Mouse (Mus musculus): ENCODE measurements at regions not wholly inside any gene's neighbourhood (a gene's known extent, or its start where the extent isn't known, plus 50 kb on each side); places are given as distances from the start of the nearest gene placed in this dataset.
A peak's percentile ranks its signal among the peaks of the same experiment; 100 is the strongest.

DNA sequence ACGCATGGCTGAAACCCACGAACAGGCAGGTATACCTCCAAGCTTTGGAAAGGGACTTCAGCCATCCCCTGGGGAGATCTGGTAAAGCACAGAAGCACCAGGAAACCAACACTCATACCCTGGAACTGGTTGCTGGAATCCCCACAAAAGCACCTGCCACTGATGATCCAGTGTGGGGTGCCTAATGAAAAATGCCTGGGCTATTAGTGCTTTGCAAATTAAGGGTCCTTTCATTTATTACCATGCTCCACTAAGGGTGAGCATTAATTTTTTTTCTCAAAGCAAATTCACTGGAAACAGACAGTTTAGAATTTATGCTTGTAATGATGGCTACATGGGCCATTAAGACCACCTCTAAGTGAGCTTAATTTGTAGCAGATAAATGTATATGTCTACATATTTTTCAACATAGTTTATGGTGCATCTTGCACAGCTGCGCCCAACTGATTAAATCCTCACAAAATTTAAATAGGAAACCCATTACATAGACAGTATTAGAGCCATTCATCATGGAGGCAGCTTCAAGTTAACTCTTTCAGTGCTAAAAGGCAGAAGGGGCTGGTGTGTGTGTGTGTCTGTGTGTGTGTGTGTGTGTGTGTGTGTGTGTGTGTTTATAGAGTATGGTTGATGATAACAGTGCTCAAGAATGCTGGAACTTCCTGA lies 201.8 kb downstream of the Cbln1 start:
- 85% methylated on average over 3 of the region's 3 CpGs for WGBS
- Histone ChIP-seq H3K4me1 (no peaks in the 10 kb centered on the region), H3K36me3 (ENCODE audit: poor library complexity, severe bottlenecking) (no peaks in the 10 kb centered on the region), H3K4me2 (no peak overlapping the region), H3K9me3 (replicated peaks) (no peaks in the 10 kb centered on the region), H3K9ac (no peak overlapping the region), H3K27ac (no peak overlapping the region), H3K27me3 (no peaks in the 10 kb centered on the region), H3K4me3 (no peak overlapping the region)
- ATAC-seq, result no peak

DNA sequence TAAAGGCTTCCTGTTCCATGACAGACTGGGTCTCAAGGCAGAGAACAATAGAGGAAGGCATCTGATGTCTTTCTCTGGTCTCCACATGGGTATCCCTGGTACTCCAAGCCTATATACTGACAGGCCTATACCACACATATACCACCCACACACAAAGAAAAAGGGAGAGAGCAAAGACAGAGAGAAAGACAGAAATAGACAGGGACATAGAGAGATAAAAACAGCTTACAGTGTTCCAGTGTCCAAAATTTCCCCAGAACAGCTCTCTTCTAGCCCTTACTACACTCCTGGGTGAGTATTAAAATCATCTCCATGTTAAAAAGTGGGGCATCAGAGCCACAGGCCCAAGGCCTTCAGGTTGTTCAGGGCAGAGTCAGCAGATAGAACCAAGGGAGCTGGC lies 204.2 kb downstream of the Cbln1 start:
- H3K4me2 ChIP-seq, result no peak overlapping the region

DNA sequence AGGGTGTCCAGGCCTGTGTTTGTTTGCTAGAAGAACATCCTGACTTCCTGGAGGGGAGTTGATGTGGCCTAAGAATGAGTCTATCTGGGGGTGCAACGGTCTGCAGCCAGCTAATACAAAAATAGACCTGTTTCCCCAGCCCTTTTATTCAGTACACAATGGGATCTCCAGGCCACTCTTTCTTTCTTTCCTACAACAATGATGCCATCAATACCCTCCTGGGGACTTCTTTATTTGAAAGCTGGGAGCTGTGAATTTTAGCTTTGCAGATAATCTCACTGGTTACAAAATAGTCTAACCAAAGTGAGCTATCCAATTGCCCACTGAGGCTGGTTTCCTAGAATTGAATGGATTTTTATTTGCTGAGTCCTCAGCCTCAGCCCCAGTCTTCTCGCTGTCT lies 207.4 kb downstream of the Cbln1 start:
- no peaks in the 10 kb centered on the region for H3K4me1 ChIP-seq
- H3K27ac ChIP-seq, result no peak overlapping the region
- no peaks in the 10 kb centered on the region for H3K9me3 ChIP-seq (replicated peaks)
- ATAC-seq, result no peak
- H3K9ac ChIP-seq, result no peak overlapping the region
- no peak overlapping the region for H3K4me2 ChIP-seq
- H3K27me3 ChIP-seq, result no peaks in the 10 kb centered on the region
- 4% methylated on average over 2 of the region's 2 CpGs for WGBS
- no peaks in the 10 kb centered on the region for H3K36me3 ChIP-seq (ENCODE audit: poor library complexity, severe bottlenecking)
- no peak overlapping the region for H3K4me3 ChIP-seq

More for the DNA sequence above, 204.2 kb downstream of the Cbln1 start:
- ATAC-seq, result no peak
- H3K9ac ChIP-seq, result no peak overlapping the region
- no peak overlapping the region for H3K27ac ChIP-seq
- H3K36me3 ChIP-seq (ENCODE audit: poor library complexity, severe bottlenecking), result no peaks in the 10 kb centered on the region
- H3K4me1 ChIP-seq, result no peaks in the 10 kb centered on the region
- H3K27me3 ChIP-seq, result no peaks in the 10 kb centered on the region
- H3K4me3 ChIP-seq, result no peak overlapping the region
- no peaks in the 10 kb centered on the region for H3K9me3 ChIP-seq (replicated peaks)

DNA sequence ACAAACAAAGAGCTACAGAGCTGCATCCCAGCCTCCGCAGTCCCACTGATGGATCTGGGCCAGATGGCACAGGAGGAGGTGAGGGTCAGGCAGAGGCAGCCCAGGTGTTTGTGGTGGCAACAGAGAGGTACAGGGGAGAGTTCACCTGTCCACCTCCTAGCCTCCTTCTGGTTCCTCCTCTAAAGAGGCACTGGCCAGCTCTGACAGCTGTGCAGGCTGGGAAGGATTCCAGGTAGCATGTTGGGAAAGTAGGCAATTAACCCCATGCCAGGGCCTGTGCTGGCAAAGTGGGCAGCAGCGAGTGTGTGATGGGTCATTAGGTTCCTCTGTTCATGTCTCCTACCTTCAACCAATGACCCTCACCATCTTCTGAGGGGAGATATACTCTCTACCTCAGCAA lies 212.1 kb downstream of the Cbln1 start:
- Histone ChIP-seq H3K4me1 (no peaks in the 10 kb centered on the region), H3K27ac (no peak overlapping the region), H3K9me3 (replicated peaks) (0 out of 2 replicates have a peak, but pooled peaks cover 4% of the 10 kb centered on the region), H3K36me3 (ENCODE audit: poor library complexity, severe bottlenecking) (no peaks in the 10 kb centered on the region), H3K4me2 (no peak overlapping the region), H3K4me3 (no peak overlapping the region), H3K9ac (no peak overlapping the region), H3K27me3 (no peaks in the 10 kb centered on the region)
- no peak for ATAC-seq
- 91% methylated on average over 2 of the region's 2 CpGs for WGBS

DNA sequence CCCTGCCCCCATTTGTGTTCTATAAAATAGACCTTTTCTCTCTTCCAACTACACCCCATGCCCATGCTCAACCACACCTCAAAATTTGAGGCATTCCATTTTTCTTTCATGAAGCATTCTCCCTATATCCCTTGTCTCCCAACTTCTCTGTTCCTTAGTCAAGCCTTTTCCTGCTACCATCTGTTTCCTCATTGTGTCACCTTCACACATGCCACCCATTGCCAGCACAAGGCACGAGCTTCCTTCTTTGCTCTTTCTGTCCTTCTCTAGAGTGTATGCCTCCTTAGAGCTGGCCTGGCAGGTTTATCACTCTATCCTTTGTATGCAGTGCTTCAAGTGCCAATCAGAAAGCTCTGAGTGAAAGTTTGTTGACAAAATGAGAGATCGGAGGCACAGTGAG lies 229.7 kb downstream of the Cbln1 start:
- no peaks in the 10 kb centered on the region for H3K9me3 ChIP-seq (replicated peaks)
- no peak overlapping the region for H3K27ac ChIP-seq
- H3K27me3 ChIP-seq, result no peaks in the 10 kb centered on the region
- no peak overlapping the region for H3K4me2 ChIP-seq
- H3K4me1 ChIP-seq, result peaks cover 4% of the 10 kb centered on the region; the same call in 1 of the 2 replicates
- H3K9ac ChIP-seq, result no peak overlapping the region
- H3K36me3 ChIP-seq (ENCODE audit: poor library complexity, severe bottlenecking), result no peaks in the 10 kb centered on the region
- 76% methylated on average over 2 of the region's 2 CpGs for WGBS
- no peak for ATAC-seq
- H3K4me3 ChIP-seq, result no peak overlapping the region

DNA sequence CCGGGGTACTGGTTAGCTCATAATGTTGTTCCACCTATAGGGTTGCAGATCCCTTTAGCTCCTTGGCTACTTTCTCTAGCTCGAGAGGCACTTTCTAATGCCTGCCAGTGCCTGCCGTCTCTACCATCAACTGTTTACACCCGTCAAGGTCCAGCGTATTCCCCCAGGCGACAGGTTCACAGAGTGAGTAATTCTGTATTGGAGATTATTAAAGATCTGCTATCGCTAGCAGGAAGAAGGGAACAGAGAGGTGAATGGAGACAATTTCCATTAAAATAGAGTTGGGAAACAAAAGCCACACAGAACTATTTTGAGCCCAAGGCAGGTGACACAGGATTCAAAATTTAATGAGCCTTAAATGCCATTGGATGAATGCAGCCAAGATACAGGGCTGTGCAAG lies 235.2 kb downstream of the Cbln1 start:
- peak; percentile 17; the same call in 1 of the 2 replicates for ATAC-seq
- H3K27ac ChIP-seq, result no peak overlapping the region
- H3K4me3 ChIP-seq, result no peak overlapping the region
- WGBS, result 18% methylated on average over 7 of the region's 7 CpGs
- no peak overlapping the region for H3K9ac ChIP-seq
- peaks cover 55% of the 10 kb centered on the region for H3K4me1 ChIP-seq
- no peak overlapping the region for H3K4me2 ChIP-seq
- no peaks in the 10 kb centered on the region for H3K27me3 ChIP-seq
- H3K9me3 ChIP-seq (replicated peaks), result no peaks in the 10 kb centered on the region
- H3K36me3 ChIP-seq (ENCODE audit: poor library complexity, severe bottlenecking), result no peaks in the 10 kb centered on the region

DNA sequence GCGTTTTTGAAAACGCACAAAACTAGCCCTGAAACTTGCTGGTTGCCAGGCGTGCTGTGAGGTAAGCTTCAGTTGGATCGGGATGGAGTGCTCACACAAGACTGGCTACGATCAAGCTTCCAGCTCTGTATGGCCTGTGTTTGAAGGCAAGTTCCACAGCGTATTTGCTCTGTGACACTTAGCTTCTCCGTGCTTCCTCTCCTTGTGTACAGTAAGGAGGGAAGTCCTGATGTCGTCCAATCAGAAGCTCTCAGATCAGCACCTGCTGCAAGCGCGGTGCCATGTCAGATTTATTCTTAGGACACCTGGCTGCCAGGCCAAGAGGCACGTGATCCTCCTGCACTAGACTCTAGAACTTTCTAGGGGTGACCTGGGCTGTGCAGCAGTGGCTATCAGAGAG lies 236.0 kb downstream of the Cbln1 start:
- Histone ChIP-seq H3K27me3 (no peaks in the 10 kb centered on the region), H3K27ac (no peak overlapping the region), H3K4me2 (no peak overlapping the region), H3K36me3 (ENCODE audit: poor library complexity, severe bottlenecking) (no peaks in the 10 kb centered on the region), H3K4me3 (no peak overlapping the region), H3K9ac (no peak overlapping the region), H3K4me1 (peaks cover 62% of the 10 kb centered on the region), H3K9me3 (replicated peaks) (no peaks in the 10 kb centered on the region)
- no peak for ATAC-seq
- WGBS, result 87% methylated on average over 11 of the region's 11 CpGs

DNA sequence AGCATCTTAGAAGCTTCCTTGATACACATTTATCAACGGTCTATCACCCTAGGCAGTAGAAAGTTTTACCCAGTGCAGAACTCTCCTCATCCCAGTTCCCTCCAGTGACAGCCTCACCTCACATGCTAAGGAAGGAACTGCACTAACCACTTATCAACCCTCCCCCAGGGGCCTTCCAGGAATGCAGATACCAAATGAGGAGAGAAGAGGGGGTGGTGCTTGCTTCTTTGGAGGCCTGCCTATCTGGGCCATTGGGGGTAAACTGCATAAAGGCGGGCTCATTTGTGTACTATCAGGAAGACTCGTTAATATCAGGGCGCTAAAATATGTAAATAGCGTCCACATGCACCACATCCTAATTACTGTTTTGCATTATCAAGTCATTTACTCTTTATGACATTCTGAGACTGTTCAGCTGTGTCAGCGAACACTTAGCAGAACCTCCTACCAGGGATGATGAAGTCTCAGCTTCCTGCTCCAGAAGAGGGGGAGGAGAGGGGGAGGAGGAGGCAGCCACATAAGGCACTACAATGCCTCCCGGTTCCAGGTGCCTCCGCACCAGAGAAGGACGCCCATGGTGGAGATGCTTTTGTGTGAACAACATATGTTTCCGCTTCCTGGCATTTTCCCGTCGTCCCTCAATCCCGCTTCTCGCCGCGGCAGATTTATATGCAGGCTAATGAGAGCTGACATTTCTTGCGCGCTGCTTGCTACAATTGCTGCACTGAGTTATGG lies 236.9 kb downstream of the Cbln1 start:
- Histone ChIP-seq H3K27ac (peak overlapping the region; percentile 32), H3K9me3 (replicated peaks) (no peaks in the 10 kb centered on the region), H3K27me3 (no peaks in the 10 kb centered on the region), H3K4me3 (no peak overlapping the region), H3K9ac (no peak overlapping the region), H3K4me1 (peaks cover 72% of the 10 kb centered on the region), H3K36me3 (ENCODE audit: poor library complexity, severe bottlenecking) (no peaks in the 10 kb centered on the region), H3K4me2 (peak overlapping the region; percentile 42)
- ATAC-seq, result peak; percentile 58
- WGBS, result 38% methylated on average over 18 of the region's 18 CpGs

DNA sequence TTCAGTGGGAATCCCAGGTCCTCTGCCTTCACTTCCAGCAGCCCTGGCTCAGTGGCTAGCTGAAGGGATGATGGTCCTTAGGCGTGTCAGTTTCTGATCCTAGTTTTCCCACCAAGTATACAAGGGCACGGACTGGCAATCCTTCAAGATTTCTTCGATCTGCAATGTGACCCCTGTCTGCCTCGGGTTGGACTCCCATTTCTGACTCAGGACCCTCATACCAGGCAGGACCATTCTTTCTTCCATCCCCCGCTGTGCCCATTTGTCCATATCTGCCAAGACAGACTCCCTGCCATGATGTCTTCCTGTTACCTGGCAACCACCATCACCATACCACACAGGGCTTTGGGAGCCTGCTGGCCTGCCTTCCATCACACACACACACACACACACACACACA lies 238.1 kb downstream of the Cbln1 start:
- H3K4me2 ChIP-seq, result 0 out of 2 replicates have a peak overlapping the region, but pooled peaks have one; percentile 11
- H3K4me3 ChIP-seq, result no peak overlapping the region
- H3K9ac ChIP-seq, result no peak overlapping the region
- no peaks in the 10 kb centered on the region for H3K9me3 ChIP-seq (replicated peaks)
- peak overlapping the region; percentile 40 for H3K27ac ChIP-seq
- WGBS, result 51% methylated on average over 5 of the region's 5 CpGs
- no peaks in the 10 kb centered on the region for H3K36me3 ChIP-seq (ENCODE audit: poor library complexity, severe bottlenecking)
- peaks cover 77% of the 10 kb centered on the region for H3K4me1 ChIP-seq
- no peaks in the 10 kb centered on the region for H3K27me3 ChIP-seq
- ATAC-seq, result no peak

DNA sequence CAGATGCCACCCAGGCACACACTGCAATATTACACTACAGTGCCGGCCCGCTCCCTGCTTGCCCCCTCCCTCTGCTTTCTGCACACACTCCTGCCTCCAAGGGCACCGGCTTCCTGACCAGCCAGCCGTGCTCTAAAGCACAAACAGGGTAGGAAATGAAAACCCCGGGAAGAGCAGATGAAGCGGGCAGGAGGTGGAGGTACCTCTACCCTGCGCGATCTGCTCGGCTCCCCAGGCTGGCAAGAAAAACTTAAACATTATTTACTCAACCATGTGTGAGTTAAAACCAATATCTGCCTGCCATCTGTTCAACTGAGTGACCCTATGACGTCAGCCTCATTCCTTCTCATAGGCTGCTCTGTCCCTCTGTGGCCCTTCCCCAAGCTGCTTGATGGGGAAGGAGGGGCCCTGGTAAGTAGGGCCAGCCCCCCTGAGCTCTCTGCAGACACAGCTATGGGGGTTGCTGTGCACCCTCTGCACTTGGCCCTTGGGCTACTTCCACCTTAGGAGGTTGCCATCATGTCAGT lies 238.5 kb downstream of the Cbln1 start:
- H3K27ac ChIP-seq, result peak overlapping the region; percentile 40
- 0 out of 2 replicates have a peak overlapping the region, but pooled peaks have one; percentile 11 for H3K4me2 ChIP-seq
- H3K36me3 ChIP-seq (ENCODE audit: poor library complexity, severe bottlenecking), result no peaks in the 10 kb centered on the region
- no peak overlapping the region for H3K9ac ChIP-seq
- peak; percentile 53 for ATAC-seq
- H3K9me3 ChIP-seq (replicated peaks), result no peaks in the 10 kb centered on the region
- peaks cover 77% of the 10 kb centered on the region for H3K4me1 ChIP-seq
- no peaks in the 10 kb centered on the region for H3K27me3 ChIP-seq
- 28% methylated on average over 10 of the region's 10 CpGs for WGBS
- H3K4me3 ChIP-seq, result no peak overlapping the region

DNA sequence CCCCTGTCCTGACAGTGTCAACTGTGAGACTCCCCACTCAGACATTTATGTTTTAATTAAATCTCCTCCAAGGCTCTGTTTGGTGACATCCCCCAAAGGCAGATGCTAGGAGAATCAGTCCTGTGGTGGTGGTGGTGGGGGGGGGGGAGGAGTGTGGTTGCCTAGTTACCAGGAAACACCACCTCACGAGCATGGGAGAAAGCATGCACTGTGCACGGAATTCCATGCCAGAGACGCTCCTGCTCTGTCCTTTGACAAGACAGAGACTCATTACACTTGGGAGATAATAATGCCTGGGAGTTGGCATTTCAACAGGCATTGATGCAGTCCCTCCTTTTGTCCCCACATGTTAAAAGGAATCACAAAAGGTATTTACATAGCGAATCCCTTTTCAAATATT lies 240.6 kb downstream of the Cbln1 start:
- WGBS, result 18% methylated on average over 4 of the region's 4 CpGs

DNA sequence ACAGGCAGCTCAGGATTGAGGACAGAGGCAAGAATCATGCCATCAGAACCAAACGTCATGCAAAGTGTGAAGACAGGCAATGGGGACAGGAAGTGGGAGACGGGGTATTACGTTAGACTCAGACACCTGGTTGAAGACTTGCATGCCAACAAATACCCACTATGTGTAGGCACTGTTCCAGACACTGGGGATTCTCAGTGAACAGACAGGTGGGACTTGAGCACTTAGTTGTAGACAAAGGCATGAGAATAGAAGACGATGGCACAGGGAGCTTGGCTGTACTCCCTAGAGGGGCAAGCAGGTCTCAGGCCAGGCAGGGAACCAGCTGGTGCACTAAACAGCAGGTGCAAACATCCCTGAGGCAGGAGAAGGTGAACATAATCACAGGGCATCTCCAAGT lies 242.3 kb downstream of the Cbln1 start:
- peaks cover 51% of the 10 kb centered on the region for H3K4me1 ChIP-seq
- H3K9me3 ChIP-seq (replicated peaks), result no peaks in the 10 kb centered on the region
- no peak overlapping the region for H3K9ac ChIP-seq
- H3K27ac ChIP-seq, result no peak overlapping the region
- no peaks in the 10 kb centered on the region for H3K36me3 ChIP-seq (ENCODE audit: poor library complexity, severe bottlenecking)
- no peak overlapping the region for H3K4me2 ChIP-seq
- WGBS, result 84% methylated on average over 4 of the region's 4 CpGs
- H3K27me3 ChIP-seq, result no peaks in the 10 kb centered on the region
- no peak for ATAC-seq
- no peak overlapping the region for H3K4me3 ChIP-seq

More for the DNA sequence above, 240.6 kb downstream of the Cbln1 start:
- Histone ChIP-seq H3K4me2 (no peak overlapping the region), H3K36me3 (ENCODE audit: poor library complexity, severe bottlenecking) (no peaks in the 10 kb centered on the region), H3K27me3 (no peaks in the 10 kb centered on the region), H3K27ac (0 out of 2 replicates have a peak overlapping the region, but pooled peaks have one; percentile 27), H3K4me1 (peaks cover 66% of the 10 kb centered on the region), H3K4me3 (no peak overlapping the region), H3K9ac (no peak overlapping the region), H3K9me3 (replicated peaks) (no peaks in the 10 kb centered on the region)
- peak; percentile 36; the same call in 1 of the 2 replicates for ATAC-seq
